In the genomic region with DNA sequence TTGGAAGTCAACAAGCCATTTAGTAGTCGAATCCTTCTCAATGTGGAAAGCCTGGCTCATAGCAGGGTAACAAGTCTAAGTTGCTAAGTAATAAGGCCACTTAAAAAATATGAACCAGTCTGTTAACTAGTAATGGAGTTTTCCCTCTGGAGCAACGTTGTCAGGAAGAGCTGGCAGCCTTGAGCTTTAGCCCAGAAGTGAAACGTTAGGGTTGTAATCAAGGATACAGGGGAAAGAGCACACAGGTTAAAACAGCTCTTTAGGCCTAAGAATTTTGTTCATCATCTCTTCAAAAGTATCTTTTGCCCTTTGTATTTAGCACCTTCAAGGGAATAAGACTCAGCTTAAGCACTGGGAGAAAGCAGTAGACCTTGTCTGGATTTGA, we compare ENCODE assay signal across 8 mouse cellular contexts. TPM values are rescaled to one million over a fixed set of nuclear protein-coding genes. Genes with fewer than 3 reads are reported as not detected.
DNase-seq lines count a peak whose midpoint lies in the region; ATAC-seq and TF ChIP-seq lines count a peak whose summit lies in the region.

No protein-coding gene starts in this region.

- intact Hi-C loops in gastrocnemius, adult 2 months (cut with DNase I) = no loop called here

- no peak for TF ChIP-seq CTCF in gastrocnemius, adult 2 months (IDR thresholded peaks at IDR 0.05)
- TF ChIP-seq CTCF in C2C12 (IDR thresholded peaks at IDR 0.05; ENCODE audit: control insufficient read depth, insufficient read depth, insufficient read length) = no peak

- peaks cover 57% of the 10 kb centered on the region for H3K4me1 ChIP-seq in liver, embryonic 13.5 days (replicated peaks)

- no peak for DNase-seq in gastrocnemius, adult 2 months
- no peak for DNase-seq in gastrocnemius, postnatal 10 days
- no peak for DNase-seq in liver, embryonic 13.5 days
- no peak for DNase-seq in left cerebral cortex, adult 11 months (ENCODE audit: low spot score)
- DNase-seq in gastrocnemius, postnatal 4 days (ENCODE audit: low spot score in 2 of 2) = no peak
- DNase-seq in frontal cortex, postnatal 36 days (ENCODE audit: low spot score in 2 of 2) = no peak

- no peaks in the 10 kb centered on the region for H3K36me3 ChIP-seq in C2C12 (ENCODE audit: control insufficient read depth, insufficient read depth)
- H3K36me3 ChIP-seq in liver, embryonic 13.5 days = no peaks in the 10 kb centered on the region

- H3K27me3 ChIP-seq in C2C12 (ENCODE audit: control insufficient read depth, insufficient read depth, insufficient read length) = no peaks in the 10 kb centered on the region
- no peaks in the 10 kb centered on the region for H3K27me3 ChIP-seq in liver, embryonic 13.5 days

- no peaks in the 10 kb centered on the region for H3K79me3 ChIP-seq in C2C12 (ENCODE audit: low read depth)

- under 1% methylated on average over 3 of the region's 3 CpGs for WGBS in liver, embryonic 13.5 days (ENCODE audit: insufficient replicate concordance)

- peak overlapping the region; percentile 81 for H3K9ac ChIP-seq in liver, embryonic 13.5 days

- H3K27ac ChIP-seq in gastrocnemius, adult 2 months = peak overlapping the region; percentile 82
- H3K27ac ChIP-seq in liver, embryonic 13.5 days = peak overlapping the region; percentile 98

- H3ac ChIP-seq in C2C12 (ENCODE audit: control insufficient read depth, insufficient read length, low read depth) = peak overlapping the region; percentile 48

- no peaks in the 10 kb centered on the region for H3K9me3 ChIP-seq in liver, embryonic 13.5 days (replicated peaks)

- H3K4me3 ChIP-seq in gastrocnemius, adult 2 months = peak overlapping the region; percentile 73
- H3K4me3 ChIP-seq in C2C12 (ENCODE audit: insufficient read depth, poor library complexity, severe bottlenecking) = peak overlapping the region; percentile 7
- H3K4me3 ChIP-seq in liver, embryonic 13.5 days (replicated peaks) = peak overlapping the region; percentile 58

- no peaks in the 10 kb centered on the region for H3K79me2 ChIP-seq in C2C12 (ENCODE audit: control insufficient read depth, insufficient read depth)

- peak overlapping the region; percentile 71 for H3K4me2 ChIP-seq in liver, embryonic 13.5 days

- ATAC-seq in erythroid progenitor cell, adult 5-6 weeks (replicated peaks; ENCODE audit: low FRiP score, poor library complexity, severe bottlenecking) = peak; percentile 12
- peak; percentile 0 for ATAC-seq in liver, embryonic 13.5 days (ENCODE audit: low read depth)

TF ChIP-seq in C2C12, 6 proteins besides CTCF, POLR2A, EP300 and RAD21:
- TF ChIP-seq USF1 (IDR thresholded peaks at IDR 0.05; ENCODE audit: low read depth) (no peak), FOSL1 (IDR thresholded peaks at IDR 0.05; ENCODE audit: insufficient read depth, low read length, poor library complexity, severe bottlenecking) (no peak), CEBPB (IDR thresholded peaks at IDR 0.05; ENCODE audit: low read depth) (no peak), MYOD1 (IDR thresholded peaks at IDR 0.05; ENCODE audit: control insufficient read depth, insufficient read length, low read depth) (no peak), MAX (IDR thresholded peaks at IDR 0.05) (no peak), MYOG (IDR thresholded peaks at IDR 0.05; ENCODE audit: control insufficient read depth, extremely low read depth, insufficient read length) (no peak)
TF ChIP-seq in C2C12: peak in this region for 0.

RNA-seq across cellular contexts. Expression of a gene that starts 0.7 kb away (rescaled TPM):
- 1 to 10 TPM; 7.8 to 8.7 TPM for total RNA-seq in gastrocnemius, adult 2 months (2021)
- total RNA-seq in gastrocnemius, postnatal 10 days (2021) = 100 to 1,000 TPM; 285 to 328 TPM
- 7.4 TPM for polyA plus RNA-seq in C2C12 (2012; fragmentation: generic; extraction: Trizol)
- total RNA-seq in erythroid progenitor cell, adult 5-6 weeks (2015; ENCODE audit: low replicate concordance) = 838 and 1,105 TPM in 2 replicates
- 7,675 and 12,079 TPM in 2 replicates for total RNA-seq in erythroid progenitor cell, adult 5-6 weeks (2017; ENCODE audit: low replicate concordance)
- 0.98 and 4.2 TPM in 2 replicates for polyA plus RNA-seq in liver, embryonic 13.5 days (2015; fragmentation: Nextera tagmentation; extraction: Ambion mirVana)
- 100 to 1,000 TPM; 613 to 773 TPM for total RNA-seq in gastrocnemius, postnatal 4 days (2021)

RNA-seq across cellular contexts. Expression of a gene that starts 2.3 kb away (rescaled TPM):
- under 1 TPM; 0.56 to 0.81 TPM for total RNA-seq in gastrocnemius, adult 2 months (2021)
- total RNA-seq in gastrocnemius, postnatal 10 days (2021) = 10 to 100 TPM; 17.8 to 19.5 TPM
- polyA plus RNA-seq in C2C12 (2012; fragmentation: generic; extraction: Trizol) = 0.25 TPM
- total RNA-seq in erythroid progenitor cell, adult 5-6 weeks (2015; ENCODE audit: low replicate concordance) = 59.1 and 59.8 TPM in 2 replicates
- 587 and 674 TPM in 2 replicates for total RNA-seq in erythroid progenitor cell, adult 5-6 weeks (2017; ENCODE audit: low replicate concordance)
- polyA plus RNA-seq in liver, embryonic 13.5 days (2015; fragmentation: Nextera tagmentation; extraction: Ambion mirVana) = 0.75 and 0.93 TPM in 2 replicates
- total RNA-seq in gastrocnemius, postnatal 4 days (2021) = 10 to 100 TPM; 34.6 to 45.9 TPM

RNA-seq across cellular contexts. Expression of a gene that starts 6.9 kb away (rescaled TPM):
- total RNA-seq in gastrocnemius, adult 2 months (2021) = 1 to 10 TPM; 2.9 to 4.0 TPM
- 10 to 100 TPM; 53.8 to 66.7 TPM for total RNA-seq in gastrocnemius, postnatal 10 days (2021)
- polyA plus RNA-seq in C2C12 (2012; fragmentation: generic; extraction: Trizol) = 1.2 TPM
- 145 and 158 TPM in 2 replicates for total RNA-seq in erythroid progenitor cell, adult 5-6 weeks (2015; ENCODE audit: low replicate concordance)
- total RNA-seq in erythroid progenitor cell, adult 5-6 weeks (2017; ENCODE audit: low replicate concordance) = 262 and 310 TPM in 2 replicates
- 1.1 and 2.1 TPM in 2 replicates for polyA plus RNA-seq in liver, embryonic 13.5 days (2015; fragmentation: Nextera tagmentation; extraction: Ambion mirVana)
- 100 to 1,000 TPM in 1 of 2 experiments, 10 to 100 TPM in 1; 92.1 to 134 TPM for total RNA-seq in gastrocnemius, postnatal 4 days (2021)

RNA-seq across cellular contexts. Expression of a gene that starts 7.6 kb away (rescaled TPM):
- total RNA-seq in gastrocnemius, adult 2 months (2021) = 1 to 10 TPM in 1 of 2 experiments, under 1 TPM in 1; 0.94 to 1.0 TPM
- total RNA-seq in gastrocnemius, postnatal 10 days (2021) = 10 to 100 TPM; 11.8 to 13.3 TPM
- 1.2 TPM for polyA plus RNA-seq in C2C12 (2012; fragmentation: generic; extraction: Trizol)
- total RNA-seq in erythroid progenitor cell, adult 5-6 weeks (2015; ENCODE audit: low replicate concordance) = 90.1 and 113 TPM in 2 replicates
- total RNA-seq in erythroid progenitor cell, adult 5-6 weeks (2017; ENCODE audit: low replicate concordance) = 325 and 367 TPM in 2 replicates
- 1.7 TPM in 2 replicates for polyA plus RNA-seq in liver, embryonic 13.5 days (2015; fragmentation: Nextera tagmentation; extraction: Ambion mirVana)
- total RNA-seq in gastrocnemius, postnatal 4 days (2021) = 10 to 100 TPM; 18.5 to 24.9 TPM

RNA-seq across cellular contexts. Expression of a gene that starts 11.4 kb away (rescaled TPM):
- 10 to 100 TPM in 1 of 2 experiments, 1 to 10 TPM in 1; 8.3 to 12.9 TPM for total RNA-seq in gastrocnemius, adult 2 months (2021)
- total RNA-seq in gastrocnemius, postnatal 10 days (2021) = 100 to 1,000 TPM; 121 to 135 TPM
- polyA plus RNA-seq in C2C12 (2012; fragmentation: generic; extraction: Trizol) = 2.8 TPM
- 238 and 264 TPM in 2 replicates for total RNA-seq in erythroid progenitor cell, adult 5-6 weeks (2015; ENCODE audit: low replicate concordance)
- 387 and 422 TPM in 2 replicates for total RNA-seq in erythroid progenitor cell, adult 5-6 weeks (2017; ENCODE audit: low replicate concordance)
- polyA plus RNA-seq in liver, embryonic 13.5 days (2015; fragmentation: Nextera tagmentation; extraction: Ambion mirVana) = 4.4 and 6.8 TPM in 2 replicates
- 100 to 1,000 TPM; 232 to 273 TPM for total RNA-seq in gastrocnemius, postnatal 4 days (2021)

Comparison
In these comparisons a context has a peak if more than half of its experiments do, and no peak if none do; other contexts are left out.
1. RNA of a gene that starts 0.7 kb away (total RNA-seq): 838 to 12,079 TPM in erythroid progenitor cell, adult 5-6 weeks, 613 to 773 TPM in gastrocnemius, postnatal 4 days and 285 to 328 TPM in gastrocnemius, postnatal 10 days; 7.8 to 8.7 TPM in gastrocnemius, adult 2 months; every median in the first group is over 10 times any median in the second.
2. RNA of a gene that starts 2.3 kb away (total RNA-seq): 59.1 to 674 TPM in erythroid progenitor cell, adult 5-6 weeks, 34.6 to 45.9 TPM in gastrocnemius, postnatal 4 days and 17.8 to 19.5 TPM in gastrocnemius, postnatal 10 days; 0.56 to 0.81 TPM in gastrocnemius, adult 2 months; every median in the first group is over 10 times any median in the second.
3. RNA of a gene that starts 6.9 kb away (total RNA-seq): 145 to 310 TPM in erythroid progenitor cell, adult 5-6 weeks, 92.1 to 134 TPM in gastrocnemius, postnatal 4 days and 53.8 to 66.7 TPM in gastrocnemius, postnatal 10 days; 2.9 to 4.0 TPM in gastrocnemius, adult 2 months; every median in the first group is over 10 times any median in the second.
4. H3K4me3 ChIP-seq: peak in every context shown above with its lines; median percentile 73 in gastrocnemius, adult 2 months; 58 in liver, embryonic 13.5 days; 7 in C2C12.